In the genomic region with DNA sequence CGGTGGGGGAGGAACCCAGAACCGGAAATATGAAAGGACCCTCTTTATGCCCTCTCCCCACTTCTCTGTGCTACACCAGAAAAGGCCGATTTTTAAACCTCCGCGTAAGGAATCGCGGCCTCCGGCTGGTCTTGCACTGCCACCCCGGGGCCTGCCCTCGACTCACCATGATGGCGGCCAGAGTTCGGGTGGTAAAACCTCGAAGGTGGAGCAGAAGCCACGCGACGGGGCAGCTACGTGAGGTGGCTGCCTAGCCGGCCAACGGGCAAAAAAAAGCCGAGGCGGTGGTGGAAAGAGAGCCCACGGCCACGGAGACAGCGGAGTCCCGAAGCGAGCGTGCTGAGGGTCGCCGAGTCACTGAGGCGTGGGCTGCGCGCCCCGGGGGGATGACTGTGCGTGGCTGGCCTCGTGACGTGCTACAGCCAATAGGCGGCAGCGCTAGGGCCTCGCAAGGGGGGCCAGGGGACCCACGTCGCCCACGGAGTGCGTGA, we compare ENCODE assay signal across 8 mouse cellular contexts. TPM values are rescaled to one million over a fixed set of nuclear protein-coding genes. Genes with fewer than 3 reads are reported as not detected.
A peak's percentile ranks its signal among the peaks of the same experiment; 100 is the strongest.
DNase-seq lines count a peak whose midpoint lies in the region; ATAC-seq and TF ChIP-seq lines count a peak whose summit lies in the region.

A gene (minus strand): TSS at position 396 of the 491 bp plus-strand sequence.

- H3K4me1 ChIP-seq in intestine, embryonic 14.5 days (replicated peaks; ENCODE audit: control insufficient read depth, insufficient read depth, low read length), result no peaks in the 10 kb centered on the region
- H3K4me1 ChIP-seq in neural tube, embryonic 13.5 days (replicated peaks), result no peaks in the 10 kb centered on the region

- peak within 1 kb of the TSS; percentile 77 for H3K4me3 ChIP-seq in gastrocnemius, adult 2 months
- H3K4me3 ChIP-seq in intestine, embryonic 14.5 days (ENCODE audit: low read depth, low read length), result peak within 1 kb of the TSS; percentile 36
- peak within 1 kb of the TSS; percentile 44 for H3K4me3 ChIP-seq in neural tube, embryonic 13.5 days

- no peaks in the 10 kb centered on the region for H3K27me3 ChIP-seq in intestine, embryonic 14.5 days (replicated peaks; ENCODE audit: control insufficient read depth, insufficient read depth, low read length)
- no peaks in the 10 kb centered on the region for H3K27me3 ChIP-seq in neural tube, embryonic 13.5 days

- intact Hi-C loops in gastrocnemius, adult 2 months (cut with DNase I), result loop anchor here (5.0 kb wide), 3 partner anchors 44 to 334 kb away; no protein-coding TSS in a partner anchor

- H3K9ac ChIP-seq in intestine, embryonic 14.5 days (ENCODE audit: low read length), result peak within 1 kb of the TSS; percentile 43
- peak within 1 kb of the TSS; percentile 76 for H3K9ac ChIP-seq in neural tube, embryonic 13.5 days

- H3K27ac ChIP-seq in gastrocnemius, adult 2 months, result peak within 1 kb of the TSS; percentile 73
- H3K27ac ChIP-seq in intestine, embryonic 14.5 days (ENCODE audit: low read depth), result peak within 1 kb of the TSS; percentile 63
- H3K27ac ChIP-seq in neural tube, embryonic 13.5 days (replicated peaks), result peak within 1 kb of the TSS; percentile 64

- H3K36me3 ChIP-seq in intestine, embryonic 14.5 days (ENCODE audit: control insufficient read depth, insufficient read depth, low read length), result no peaks in the 10 kb centered on the region
- H3K36me3 ChIP-seq in neural tube, embryonic 13.5 days, result no peaks in the 10 kb centered on the region

- peak; percentile 39 for DNase-seq in gastrocnemius, adult 2 months
- no peak for DNase-seq in gastrocnemius, postnatal 25 days
- DNase-seq in right cerebral cortex, postnatal 14 days, result peak; percentile 9
- DNase-seq in right cerebral cortex, postnatal 4 days, result no peak
- peak; percentile 63 for DNase-seq in intestine, embryonic 14.5 days (ENCODE audit: low spot score)
- no peak for DNase-seq in Muller cell, postnatal 12 days (ENCODE audit: inconsistent ontology term)
- no peak for DNase-seq in layer of hippocampus, postnatal 14 days (ENCODE audit: low spot score in 2 of 2)

- H3K4me2 ChIP-seq in intestine, embryonic 14.5 days (ENCODE audit: low read length), result peak within 1 kb of the TSS; percentile 51
- H3K4me2 ChIP-seq in neural tube, embryonic 13.5 days, result peak within 1 kb of the TSS; percentile 56

- ATAC-seq in intestine, embryonic 14.5 days (replicated peaks; ENCODE audit: low FRiP score, low TSS enrichment, low read depth), result no peak; the same call in 1 of the 2 replicates
- ATAC-seq in neural tube, embryonic 13.5 days (ENCODE audit: low read depth), result peak; percentile 6; the same call in 1 of the 2 replicates

- no peak for TF ChIP-seq CTCF in gastrocnemius, adult 2 months (IDR thresholded peaks at IDR 0.05)

- WGBS in intestine, embryonic 14.5 days, result 91% methylated on average over 43 of the region's 43 CpGs
- WGBS in neural tube, embryonic 13.5 days, result 93% methylated on average over 43 of the region's 43 CpGs

- peaks cover 14% of the 10 kb centered on the region for H3K9me3 ChIP-seq in intestine, embryonic 14.5 days (ENCODE audit: control insufficient read depth, low read length)
- peaks cover 10% of the 10 kb centered on the region for H3K9me3 ChIP-seq in neural tube, embryonic 13.5 days

RNA-seq across cellular contexts. Expression of the gene that starts here (rescaled TPM):
- total RNA-seq in gastrocnemius, adult 2 months (2021), result under 1 TPM; 0.18 to 0.22 TPM
- under 1 TPM in 1 of 2 experiments, not detected in 1; 0.54 TPM for total RNA-seq in gastrocnemius, postnatal 25 days (2021)
- polyA plus RNA-seq in intestine, embryonic 14.5 days (2014; fragmentation: Nextera tagmentation; extraction: Ambion mirVana), result 0.20 and 0.78 TPM in 2 replicates
- 0.15 and 0.50 TPM in 2 replicates for polyA plus RNA-seq in neural tube, embryonic 13.5 days (2015; fragmentation: Nextera tagmentation; extraction: Ambion mirVana)
- 1 to 10 TPM; 1.8 to 2.6 TPM for total RNA-seq in layer of hippocampus, postnatal 14 days (2021)

Comparison
In these comparisons a context has a peak if more than half of its experiments do, and no peak if none do; other contexts are left out.
1. Peak in DNase-seq, H3K4me3 ChIP-seq and H3K27ac ChIP-seq in gastrocnemius, adult 2 months; RNA of the gene not detected or under 1 TPM.
2. Peak in DNase-seq, H3K4me3 ChIP-seq, H3K27ac ChIP-seq, H3K9ac ChIP-seq and H3K4me2 ChIP-seq in intestine, embryonic 14.5 days; RNA of the gene not detected or under 1 TPM.
3. Peak in ATAC-seq, H3K4me3 ChIP-seq, H3K27ac ChIP-seq, H3K9ac ChIP-seq and H3K4me2 ChIP-seq in neural tube, embryonic 13.5 days; RNA of the gene not detected or under 1 TPM.